Mouse (Mus musculus): ENCODE results near the gene Zbtb45. TPM values are rescaled to one million over a fixed set of nuclear protein-coding genes. Genes with fewer than 3 reads are reported as not detected.

Gene Zbtb45
- total and polyA plus RNA-seq, 3 experiments = 16.8 to 36.3 TPM; not detected in 1

- no peak for DNase-seq (ENCODE audit: low read depth, low spot score)
- no peak overlapping the region for H3K4me3 ChIP-seq (ENCODE audit: control insufficient read depth in 1 of 2, insufficient read depth in 1 of 2, low read depth in 2 of 2, low read length in 2 of 2)
- H3K27me3 ChIP-seq (ENCODE audit: control insufficient read depth in 1 of 2, insufficient read depth in 2 of 2, low read length in 2 of 2) = no peaks in the 10 kb centered on the region
- H3K4me1 ChIP-seq (ENCODE audit: control insufficient read depth in 1 of 2, insufficient read depth in 2 of 2, low read length in 2 of 2) = peaks cover 0 to 5% of the 10 kb centered on the region in 2 experiments; a peak in 2 of 4 replicates
- H3K9ac ChIP-seq (ENCODE audit: control insufficient read depth, low read depth, low read length, poor library complexity, severe bottlenecking) = no peak overlapping the region
- H3K27ac ChIP-seq (ENCODE audit: control insufficient read depth, low read depth, low read length) = no peak overlapping the region
- H3K36me3 ChIP-seq (ENCODE audit: control insufficient read depth in 1 of 2, insufficient read depth in 2 of 2, low read length in 2 of 2) = peaks cover 0 to 6% of the 10 kb centered on the region in 2 experiments; a peak in 2 of 4 replicates
- TF ChIP-seq EP300 (IDR thresholded peaks at IDR 0.05; ENCODE audit: low read depth in 1 of 2, low read length in 2 of 2) = no peak
- TF ChIP-seq MEF2A (IDR thresholded peaks at IDR 0.05; ENCODE audit: extremely low read depth, insufficient replicate concordance, low read depth, low read length, poor library complexity, severe bottlenecking) = no peak
- no peak for TF ChIP-seq TBP (IDR thresholded peaks at IDR 0.05; ENCODE audit: low read depth, low read length)
- no peak for TF ChIP-seq E2F4 (IDR thresholded peaks at IDR 0.05; ENCODE audit: borderline replicate concordance, low read depth, low read length)
- no peak for TF ChIP-seq UBTF (IDR thresholded peaks at IDR 0.05; ENCODE audit: borderline replicate concordance, insufficient read depth, low read depth, low read length)
- no peak for TF ChIP-seq USF2 (IDR thresholded peaks at IDR 0.05; ENCODE audit: borderline replicate concordance in 1 of 2, insufficient read depth in 1 of 2, low read depth in 1 of 2, low read length in 2 of 2)
- no peak for TF ChIP-seq SMC3 (IDR thresholded peaks at IDR 0.05; ENCODE audit: low read depth, low read length)
- no peak for TF ChIP-seq KAT2A (conservative IDR thresholded peaks at IDR 0.05; ENCODE audit: low read depth, low read length)
- no peak for TF ChIP-seq ZNF384 (IDR thresholded peaks at IDR 0.05; ENCODE audit: low read depth, low read length)
- no peak for TF ChIP-seq MAZ (IDR thresholded peaks at IDR 0.05; ENCODE audit: low read depth, low read length)
- TF ChIP-seq NRF1 (IDR thresholded peaks at IDR 0.05; ENCODE audit: insufficient read depth, low read depth, low read length, poor library complexity, severe bottlenecking) = no peak
- TF ChIP-seq POLR2AphosphoS2 (IDR thresholded peaks at IDR 0.05; ENCODE audit: low read length) = no peak
- TF ChIP-seq JUND (IDR thresholded peaks at IDR 0.05; ENCODE audit: low read depth, low read length) = no peak
- no peak for TF ChIP-seq MYB (IDR thresholded peaks at IDR 0.05; ENCODE audit: low read depth, low read length)
- TF ChIP-seq MXI1 (IDR thresholded peaks at IDR 0.05; ENCODE audit: low read depth, low read length) = no peak
- TF ChIP-seq TAL1 (IDR thresholded peaks at IDR 0.05; ENCODE audit: low read length) = no peak
- TF ChIP-seq CHD2 (IDR thresholded peaks at IDR 0.05; ENCODE audit: low read length) = no peak
- TF ChIP-seq ZKSCAN1 (IDR thresholded peaks at IDR 0.05; ENCODE audit: low read depth, low read length) = no peak
- H3K9me3 ChIP-seq (replicated peaks; ENCODE audit: insufficient read depth, low read length) = no peaks in the 10 kb centered on the region
- H3K79me2 ChIP-seq (ENCODE audit: control insufficient read depth, insufficient read depth, low read length, poor library complexity) = peaks cover 4% of the 10 kb centered on the region; the same call in 1 of the 2 replicates
Measured at GRCm38 (mm10) chr7:12970906-12971305, 38.9 kb downstream of the Zbtb45 start.

DNA sequence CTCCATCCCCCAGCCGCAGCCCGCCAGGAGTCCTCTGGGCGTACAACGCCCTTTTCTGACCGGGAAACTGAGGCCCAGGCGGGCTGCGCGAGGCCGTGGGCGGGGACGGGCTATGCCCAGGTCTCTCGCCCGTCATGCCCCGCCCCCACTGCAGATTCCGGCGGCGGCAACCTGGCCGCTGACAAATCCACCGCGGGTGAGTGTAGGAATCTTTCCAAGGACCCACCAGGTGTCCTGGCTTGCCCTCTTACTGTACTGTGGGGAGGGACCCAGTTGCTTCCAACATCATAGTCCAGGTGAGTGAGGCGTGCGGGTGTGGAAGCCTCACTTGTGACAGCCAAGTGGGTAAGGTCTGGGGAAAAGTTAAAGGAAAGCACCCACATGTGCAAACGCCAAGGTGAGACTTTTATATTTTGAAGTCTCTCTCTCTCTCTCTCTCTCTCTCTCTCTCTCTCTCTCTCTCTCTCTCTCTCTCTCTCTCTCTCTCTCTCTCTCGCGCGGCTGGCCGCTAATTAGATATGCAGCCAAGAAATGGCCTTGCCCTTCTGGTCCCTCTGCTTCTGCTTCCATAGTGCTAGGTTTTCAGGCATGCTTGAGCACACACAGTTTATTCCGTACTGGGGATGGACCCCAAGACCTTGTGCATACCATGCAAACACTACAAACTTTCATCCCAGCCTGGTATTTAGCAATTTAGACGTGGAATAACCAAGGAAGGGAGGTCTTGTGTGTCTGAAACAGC lies 43.6 kb downstream of the Zbtb45 start:
- Histone ChIP-seq H3K4me3 (ENCODE audit: control insufficient read depth in 1 of 2, insufficient read depth in 1 of 2, low read depth in 2 of 2, low read length in 2 of 2) (peak overlapping the region; percentile 79 to 84), H3K9me3 (replicated peaks; ENCODE audit: insufficient read depth, low read length) (no peaks in the 10 kb centered on the region), H3K27me3 (ENCODE audit: control insufficient read depth in 1 of 2, insufficient read depth in 2 of 2, low read length in 2 of 2) (no peaks in the 10 kb centered on the region), H3K79me2 (ENCODE audit: control insufficient read depth, insufficient read depth, low read length, poor library complexity) (peaks cover 6% of the 10 kb centered on the region), H3K27ac (ENCODE audit: control insufficient read depth, low read depth, low read length) (peak overlapping the region; percentile 83), H3K36me3 (ENCODE audit: control insufficient read depth in 1 of 2, insufficient read depth in 2 of 2, low read length in 2 of 2) (peaks cover 0 to 14% of the 10 kb centered on the region in 2 experiments; a peak in 2 of 4 replicates), H3K4me1 (ENCODE audit: control insufficient read depth in 1 of 2, insufficient read depth in 2 of 2, low read length in 2 of 2) (peaks cover 2 to 21% of the 10 kb centered on the region in 2 experiments; a peak in 2 of 4 replicates), H3K9ac (ENCODE audit: control insufficient read depth, low read depth, low read length, poor library complexity, severe bottlenecking) (peak overlapping the region; percentile 84)
- TF ChIP-seq NRF1 (IDR thresholded peaks at IDR 0.05; ENCODE audit: insufficient read depth, low read depth, low read length, poor library complexity, severe bottlenecking) (peak; percentile 37; the same call in 1 of the 2 replicates), JUND (IDR thresholded peaks at IDR 0.05; ENCODE audit: low read depth, low read length) (peak; percentile 97), MXI1 (IDR thresholded peaks at IDR 0.05; ENCODE audit: low read depth, low read length) (peak; percentile 73), SMC3 (IDR thresholded peaks at IDR 0.05; ENCODE audit: low read depth, low read length) (no peak), CHD1 (IDR thresholded peaks at IDR 0.05; ENCODE audit: low read depth, low read length) (peak; percentile 81; the same call in 1 of the 2 replicates)
- DNase-seq (ENCODE audit: low read depth, low spot score) = peak; percentile 76
